Mouse (Mus musculus) midbrain, embryonic 15.5 days (tissue): ENCODE measurements at regions not wholly inside any gene's neighbourhood (a gene's known extent, or its start where the extent isn't known, plus 50 kb on each side); places are given as distances from the start of the nearest gene placed in this dataset.

Source experiments
- ATAC-seq: fragments of 200-750 bp; cut with Nextera tagmentation; replicated peaks from 2 replicates; pipeline ENCODE4 v1.8.0; 2017; ENCODE audit warnings: moderate TSS enrichment
- H3K27ac ChIP-seq: fragments of 300-500 bp; sonication (generic); 2 replicates; pipeline ENCODE4 v1.5.1; 2015; ENCODE audit warnings: mild to moderate bottlenecking, inconsistent platforms
- H3K27me3 ChIP-seq: fragments of 300-500 bp; sonication (generic); replicated peaks from 2 replicates; pipeline ENCODE4 v1.6.1; 2015; ENCODE audit warnings: inconsistent platforms
- H3K36me3 ChIP-seq: fragments of 300-500 bp; sonication (generic); replicated peaks from 2 replicates; pipeline ENCODE4 v1.6.1; 2015; ENCODE audit warnings: inconsistent platforms
- H3K4me1 ChIP-seq: fragments of 300-500 bp; sonication (generic); 2 replicates; pipeline ENCODE4 v1.6.1; 2015; ENCODE audit warnings: inconsistent platforms
- H3K4me2 ChIP-seq: fragments of 300-500 bp; sonication (generic); 2 replicates; pipeline ENCODE4 v1.6.1; 2015; ENCODE audit warnings: inconsistent platforms, mild to moderate bottlenecking, moderate library complexity
- H3K4me3 ChIP-seq: fragments of 300-500 bp; sonication (generic); 2 replicates; pipeline ENCODE4 v1.5.1; 2015; ENCODE audit warnings: mild to moderate bottlenecking, inconsistent platforms
- H3K9ac ChIP-seq: fragments of 300-500 bp; sonication (generic); 2 replicates; pipeline ENCODE4 v1.6.1; 2015; ENCODE audit warnings: mild to moderate bottlenecking, inconsistent platforms
- H3K9me3 ChIP-seq: fragments of 300-500 bp; sonication (generic); 2 replicates; pipeline ENCODE4 v1.6.1; 2016; ENCODE audit warnings: inconsistent platforms
- WGBS: fragments of 180-500 bp; shearing (Covaris S2); methylation state at CpG from one replicate; pipeline ENCODE4 v1.1.7; 2015; ENCODE audit warnings: mixed read lengths; 5-methylcytosine and 5-hydroxymethylcytosine counted together

DNA sequence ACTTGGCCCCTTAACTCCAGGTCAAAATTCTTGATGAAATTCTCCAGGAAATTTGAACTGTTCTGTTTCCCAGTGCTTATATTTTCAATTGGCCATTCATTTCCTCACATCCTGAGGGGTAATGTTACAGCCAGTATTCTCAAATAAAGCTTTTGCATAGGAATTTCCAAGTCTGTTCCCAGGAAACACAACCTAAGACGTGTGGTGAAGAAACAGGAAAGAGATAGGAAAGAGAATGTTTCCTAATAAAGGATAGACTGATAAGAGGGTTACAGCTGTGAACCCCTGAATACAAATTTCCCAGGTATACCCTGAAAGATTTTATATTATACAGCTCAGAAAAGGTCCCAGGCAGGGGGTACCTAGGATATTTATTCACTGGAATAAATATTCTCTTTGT lies 108.0 kb upstream of the Slc22a22 start:
- 63% methylated on average over 1 of the region's 1 CpGs for WGBS
- Histone ChIP-seq H3K4me3 (no peak overlapping the region), H3K9me3 (no peaks in the 10 kb centered on the region), H3K4me1 (peaks cover 12% of the 10 kb centered on the region), H3K27me3 (no peaks in the 10 kb centered on the region), H3K27ac (no peak overlapping the region), H3K4me2 (no peak overlapping the region), H3K36me3 (no peaks in the 10 kb centered on the region), H3K9ac (no peak overlapping the region)
- no peak for ATAC-seq

- H3K9me3 ChIP-seq: no peaks in the 10 kb centered on the region
- ATAC-seq: no peak
- peaks cover 3% of the 10 kb centered on the region for H3K4me1 ChIP-seq
- no peak overlapping the region for H3K4me2 ChIP-seq
- H3K9ac ChIP-seq: no peak overlapping the region
- H3K27me3 ChIP-seq: no peaks in the 10 kb centered on the region
- 91% methylated on average over 11 of the region's 11 CpGs for WGBS
- H3K4me3 ChIP-seq: no peak overlapping the region
- H3K36me3 ChIP-seq: no peaks in the 10 kb centered on the region
- H3K27ac ChIP-seq: no peak overlapping the region
Measured at GRCm38 (mm10) chr15:57584498-57584897, 107.1 kb upstream of the Slc22a22 start.

- Histone ChIP-seq H3K9ac (no peak overlapping the region), H3K9me3 (no peaks in the 10 kb centered on the region), H3K27me3 (no peaks in the 10 kb centered on the region), H3K4me2 (no peak overlapping the region), H3K27ac (no peak overlapping the region), H3K36me3 (no peaks in the 10 kb centered on the region), H3K4me1 (no peaks in the 10 kb centered on the region), H3K4me3 (no peak overlapping the region)
- ATAC-seq: no peak
Measured at GRCm38 (mm10) chr15:57581266-57581665, 103.8 kb upstream of the Slc22a22 start.

DNA sequence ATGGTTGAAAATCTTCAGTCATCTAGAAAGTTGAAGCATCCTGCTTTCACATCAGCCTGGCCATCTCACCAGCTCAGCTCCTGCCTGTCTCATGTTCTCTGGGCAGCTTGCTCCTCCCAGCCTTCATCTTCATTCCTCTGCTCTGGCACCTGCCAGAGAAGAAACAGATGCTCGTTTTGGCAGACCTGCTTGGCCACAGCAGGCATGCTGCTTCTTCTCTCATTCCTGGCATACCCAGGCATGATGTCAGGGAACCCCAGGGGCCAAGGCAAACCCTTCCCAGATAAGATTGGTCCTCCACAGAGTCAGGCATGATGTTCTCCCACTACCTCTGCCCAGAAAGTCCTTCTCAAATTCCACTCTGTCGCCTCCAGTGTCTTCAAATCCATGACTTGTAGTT lies 101.4 kb upstream of the Slc22a22 start:
- no peak overlapping the region for H3K4me2 ChIP-seq
- no peak overlapping the region for H3K4me3 ChIP-seq
- WGBS: 70% methylated on average over 2 of the region's 2 CpGs
- H3K4me1 ChIP-seq: no peaks in the 10 kb centered on the region
- no peaks in the 10 kb centered on the region for H3K27me3 ChIP-seq
- no peak for ATAC-seq
- H3K9ac ChIP-seq: no peak overlapping the region
- H3K9me3 ChIP-seq: no peaks in the 10 kb centered on the region
- no peaks in the 10 kb centered on the region for H3K36me3 ChIP-seq
- no peak overlapping the region for H3K27ac ChIP-seq

DNA sequence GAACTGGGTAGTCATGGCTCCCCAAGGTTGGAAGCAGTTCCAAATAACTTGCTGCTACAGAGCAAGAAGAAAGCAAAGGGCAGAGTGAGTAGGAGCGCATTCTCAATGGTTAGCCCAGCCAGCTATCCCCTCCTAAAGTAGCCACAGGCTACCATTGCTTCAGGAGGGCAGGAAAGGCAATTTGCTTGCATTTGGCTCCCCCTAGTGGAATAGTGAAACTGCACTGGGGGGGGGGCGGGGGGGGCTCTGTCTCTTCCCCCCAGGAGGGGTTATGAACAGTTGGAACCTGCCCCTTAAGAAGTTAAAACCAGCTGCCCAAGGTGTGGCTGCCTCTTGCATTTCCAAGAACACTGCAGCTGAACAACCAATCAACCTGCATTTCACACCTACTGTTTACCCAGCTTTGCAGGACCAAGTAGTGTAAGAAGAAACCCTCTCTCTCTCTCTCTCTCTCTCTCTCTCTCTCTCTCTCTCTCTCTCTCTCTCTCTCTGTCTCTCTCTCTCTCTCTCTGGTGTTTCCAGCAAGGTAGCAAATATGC lies 96.7 kb upstream of the Slc22a22 start:
- H3K36me3 ChIP-seq: no peaks in the 10 kb centered on the region
- H3K9me3 ChIP-seq: no peaks in the 10 kb centered on the region
- H3K4me3 ChIP-seq: no peak overlapping the region
- no peak overlapping the region for H3K4me2 ChIP-seq
- no peak overlapping the region for H3K9ac ChIP-seq
- no peaks in the 10 kb centered on the region for H3K4me1 ChIP-seq
- 39% methylated on average over 2 of the region's 2 CpGs for WGBS
- no peak for ATAC-seq
- H3K27ac ChIP-seq: no peak overlapping the region
- H3K27me3 ChIP-seq: no peaks in the 10 kb centered on the region

DNA sequence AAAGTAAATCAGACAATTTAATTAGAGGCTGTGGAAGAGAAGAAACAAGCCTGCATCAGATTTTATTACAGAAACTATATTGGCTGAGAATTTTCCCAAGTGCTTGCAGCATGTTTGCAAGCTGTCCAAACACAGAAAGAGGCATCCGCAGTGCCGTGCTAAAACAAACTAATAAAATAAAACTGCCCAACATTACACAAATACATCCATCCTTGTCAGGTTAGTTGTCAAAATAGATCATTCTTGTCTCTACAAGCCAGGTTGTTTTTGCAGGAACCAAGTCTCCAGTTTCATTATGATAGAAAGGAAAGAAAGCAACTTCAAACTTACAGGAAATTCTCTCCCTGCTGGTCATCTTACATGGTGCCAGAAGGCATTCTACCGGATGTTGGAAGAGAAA lies 95.0 kb upstream of the Slc22a22 start:
- Histone ChIP-seq H3K4me2 (no peak overlapping the region), H3K4me3 (no peak overlapping the region), H3K27ac (no peak overlapping the region), H3K36me3 (no peaks in the 10 kb centered on the region), H3K27me3 (no peaks in the 10 kb centered on the region), H3K9me3 (no peaks in the 10 kb centered on the region), H3K9ac (no peak overlapping the region), H3K4me1 (no peaks in the 10 kb centered on the region)
- ATAC-seq: no peak
- 78% methylated on average over 3 of the region's 3 CpGs for WGBS

- Histone ChIP-seq H3K4me1 (no peaks in the 10 kb centered on the region), H3K27me3 (no peaks in the 10 kb centered on the region), H3K9me3 (no peaks in the 10 kb centered on the region), H3K36me3 (no peaks in the 10 kb centered on the region), H3K9ac (no peak overlapping the region), H3K4me2 (no peak overlapping the region), H3K4me3 (no peak overlapping the region), H3K27ac (no peak overlapping the region)
- ATAC-seq: no peak
- 53% methylated on average over 5 of the region's 5 CpGs for WGBS
Measured at GRCm38 (mm10) chr15:57568006-57568630, 90.7 kb upstream of the Slc22a22 start.

DNA sequence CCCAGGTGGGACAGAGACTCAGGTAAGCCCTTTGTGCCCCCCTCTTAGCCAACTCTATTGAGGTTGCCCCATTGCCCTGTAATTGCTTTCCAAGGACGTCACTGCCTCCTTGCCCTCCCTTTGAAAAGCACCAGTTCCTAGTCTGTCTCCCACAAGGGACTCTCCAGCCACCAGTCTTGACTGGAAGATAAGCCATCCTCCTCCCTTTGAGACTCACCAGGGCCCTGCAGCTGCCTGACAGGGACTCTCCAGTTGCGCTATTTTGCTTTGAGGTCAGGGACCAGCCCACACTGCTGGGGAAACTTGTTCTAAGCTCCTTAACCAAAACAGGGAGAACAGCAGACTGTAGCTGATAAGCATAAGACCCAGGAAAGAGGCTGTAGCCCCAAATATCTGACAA lies 69.7 kb upstream of the Slc22a22 start:
- H3K4me2 ChIP-seq: no peak overlapping the region
- no peak overlapping the region for H3K4me3 ChIP-seq
- H3K27me3 ChIP-seq: no peaks in the 10 kb centered on the region
- no peak for ATAC-seq
- no peak overlapping the region for H3K27ac ChIP-seq
- no peak overlapping the region for H3K9ac ChIP-seq
- no peaks in the 10 kb centered on the region for H3K36me3 ChIP-seq
- no peaks in the 10 kb centered on the region for H3K9me3 ChIP-seq
- no peaks in the 10 kb centered on the region for H3K4me1 ChIP-seq
- 45% methylated on average over 2 of the region's 2 CpGs for WGBS

GRCm38 (mm10) chr15:57545141-57545540 lies 67.7 kb upstream of the Slc22a22 start:
- H3K36me3 ChIP-seq: no peaks in the 10 kb centered on the region
- no peak overlapping the region for H3K4me2 ChIP-seq
- WGBS: 73% methylated on average over 4 of the region's 4 CpGs
- ATAC-seq: no peak
- no peaks in the 10 kb centered on the region for H3K27me3 ChIP-seq
- H3K9ac ChIP-seq: no peak overlapping the region
- H3K9me3 ChIP-seq: no peaks in the 10 kb centered on the region
- no peak overlapping the region for H3K4me3 ChIP-seq
- no peaks in the 10 kb centered on the region for H3K4me1 ChIP-seq
- H3K27ac ChIP-seq: no peak overlapping the region

DNA sequence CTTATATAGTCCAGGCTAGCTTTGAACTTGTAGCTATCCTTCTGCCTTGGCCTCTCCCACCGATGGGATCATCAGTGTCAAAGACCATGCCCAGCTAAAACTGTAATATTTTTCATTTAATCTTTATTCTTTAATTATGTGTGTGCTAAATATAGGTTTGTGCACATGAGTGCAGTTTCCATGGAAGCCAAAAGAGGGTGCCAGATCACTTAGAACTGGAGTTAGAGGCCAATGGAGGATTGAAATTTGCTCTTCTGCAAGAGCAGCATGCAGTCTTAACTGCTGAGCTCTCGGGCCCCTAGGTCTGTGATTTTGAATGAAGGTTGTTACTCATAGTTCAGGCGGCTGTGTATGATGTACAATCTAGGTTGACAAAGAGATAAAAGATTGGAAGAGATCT lies 66.6 kb upstream of the Slc22a22 start:
- no peak for ATAC-seq
- H3K27me3 ChIP-seq: no peaks in the 10 kb centered on the region
- H3K9ac ChIP-seq: no peak overlapping the region
- H3K4me3 ChIP-seq: no peak overlapping the region
- no peaks in the 10 kb centered on the region for H3K4me1 ChIP-seq
- no peak overlapping the region for H3K27ac ChIP-seq
- no peaks in the 10 kb centered on the region for H3K9me3 ChIP-seq
- no peaks in the 10 kb centered on the region for H3K36me3 ChIP-seq
- WGBS: 77% methylated on average over 3 of the region's 3 CpGs
- no peak overlapping the region for H3K4me2 ChIP-seq

GRCm38 (mm10) chr15:57542630-57543029 lies 65.2 kb upstream of the Slc22a22 start:
- no peak overlapping the region for H3K9ac ChIP-seq
- no peak overlapping the region for H3K4me3 ChIP-seq
- no peak overlapping the region for H3K4me2 ChIP-seq
- no peaks in the 10 kb centered on the region for H3K36me3 ChIP-seq
- H3K4me1 ChIP-seq: no peaks in the 10 kb centered on the region
- ATAC-seq: no peak
- 29% methylated on average over 3 of the region's 3 CpGs for WGBS
- no peak overlapping the region for H3K27ac ChIP-seq
- no peaks in the 10 kb centered on the region for H3K27me3 ChIP-seq
- H3K9me3 ChIP-seq: no peaks in the 10 kb centered on the region

DNA sequence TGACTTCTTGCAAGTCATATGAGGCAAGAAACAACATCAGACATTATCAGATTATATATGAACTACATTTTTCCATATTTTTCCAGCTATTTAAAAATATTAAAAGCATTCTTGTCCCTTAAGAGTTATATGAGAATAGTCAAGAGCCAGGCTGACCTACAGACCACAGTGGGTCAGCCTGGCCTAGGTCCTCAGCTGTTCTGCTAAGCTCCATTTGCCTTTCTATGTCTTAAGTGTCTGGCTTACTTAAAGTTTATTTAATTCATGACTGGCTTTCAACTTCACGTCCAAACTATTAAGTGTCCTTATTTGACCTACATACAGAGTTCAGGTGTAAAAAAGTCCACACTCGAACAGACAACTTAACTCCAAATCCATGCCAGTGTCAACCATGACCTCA lies 58.1 kb upstream of the Slc22a22 start:
- 79% methylated on average over 2 of the region's 2 CpGs for WGBS
- H3K4me3 ChIP-seq: no peak overlapping the region
- no peaks in the 10 kb centered on the region for H3K36me3 ChIP-seq
- no peaks in the 10 kb centered on the region for H3K27me3 ChIP-seq
- no peak overlapping the region for H3K27ac ChIP-seq
- no peak overlapping the region for H3K9ac ChIP-seq
- no peaks in the 10 kb centered on the region for H3K4me1 ChIP-seq
- H3K4me2 ChIP-seq: no peak overlapping the region
- no peaks in the 10 kb centered on the region for H3K9me3 ChIP-seq
- no peak for ATAC-seq
